Mouse (Mus musculus): ENCODE data around the gene Mov10.

Mov10 gene

GRCm38 (mm10) chr3:104780561-104781420 is 37.6 kb downstream of the Mov10 start, which contains the start of gene Ppm1j:
Ppm1j (plus strand) TSS chr3:104781056.
- peak; percentile 84 for DNase-seq (ENCODE audit: low read depth, low spot score)

GRCm38 (mm10) chr3:104779949-104780348 is 38.4 kb downstream of the Mov10 start:
- peak; percentile 86 for DNase-seq (ENCODE audit: low read depth, low spot score)

DNA sequence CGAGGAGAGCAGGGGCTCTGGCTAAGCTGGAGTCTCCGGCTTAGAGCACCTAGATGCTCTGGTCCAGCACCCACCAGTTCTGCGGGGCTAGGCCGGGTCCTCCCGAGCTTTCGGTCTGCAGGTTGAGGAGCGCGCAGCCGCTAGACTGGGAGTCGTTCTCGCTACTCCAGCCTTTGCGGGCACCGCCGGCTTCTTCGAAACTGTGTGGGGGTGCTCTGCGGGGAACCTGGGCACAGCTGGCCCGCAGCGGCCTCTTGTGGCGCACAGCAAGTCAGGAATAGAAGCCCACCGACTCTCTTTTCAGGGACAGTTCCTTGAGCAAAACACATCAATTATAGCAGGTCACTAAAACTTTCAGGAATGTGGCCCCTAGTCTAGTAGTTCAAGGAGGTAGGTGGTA is 41.0 kb downstream of the Mov10 start:
- DNase-seq (ENCODE audit: low read depth, low spot score): peak; percentile 76

DNA sequence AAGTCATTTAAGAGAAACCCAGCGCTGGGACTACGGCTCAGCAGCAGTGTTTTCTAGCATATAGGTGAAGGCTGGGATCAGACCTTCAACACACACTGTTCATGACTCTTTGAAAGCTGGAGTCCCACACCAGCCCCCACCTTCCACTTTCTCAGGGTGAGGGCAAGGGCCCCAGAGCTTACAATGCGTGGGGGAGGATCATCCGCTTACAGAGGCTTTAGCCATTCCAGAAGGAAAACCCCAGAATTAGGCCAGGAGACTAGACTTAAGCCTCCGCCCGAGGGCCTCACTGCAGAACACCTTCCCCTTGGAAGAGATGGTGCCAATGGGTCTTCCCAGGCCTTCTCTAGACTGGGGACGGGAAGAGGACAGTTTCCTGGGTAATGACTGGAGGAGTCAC is 45.1 kb downstream of the Mov10 start:
- no peak for DNase-seq (ENCODE audit: low read depth, low spot score)

DNA sequence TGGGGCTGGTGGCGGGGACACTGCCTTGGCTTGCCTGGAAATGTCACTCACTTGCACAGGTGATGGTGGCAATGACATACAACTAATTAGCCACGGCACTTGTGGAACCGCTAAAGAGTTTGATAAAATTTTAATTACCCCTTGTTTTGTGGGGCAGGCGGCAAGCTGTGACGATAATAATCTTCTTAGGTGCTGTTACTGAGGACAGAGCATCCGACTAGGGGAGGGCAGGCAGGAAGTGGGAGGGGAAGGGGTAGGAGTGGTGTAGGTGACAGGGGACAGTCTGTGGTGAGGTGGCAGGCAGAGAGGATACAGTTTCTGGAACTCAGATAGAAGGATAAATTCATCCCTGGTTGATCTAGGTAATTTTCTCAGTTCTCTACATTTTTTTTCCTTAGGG is 46.9 kb downstream of the Mov10 start:
- peak; percentile 82 for DNase-seq (ENCODE audit: low read depth, low spot score)

GRCm38 (mm10) chr3:104770918-104771317 is 47.4 kb downstream of the Mov10 start:
- no peak for DNase-seq (ENCODE audit: low read depth, low spot score)

DNA sequence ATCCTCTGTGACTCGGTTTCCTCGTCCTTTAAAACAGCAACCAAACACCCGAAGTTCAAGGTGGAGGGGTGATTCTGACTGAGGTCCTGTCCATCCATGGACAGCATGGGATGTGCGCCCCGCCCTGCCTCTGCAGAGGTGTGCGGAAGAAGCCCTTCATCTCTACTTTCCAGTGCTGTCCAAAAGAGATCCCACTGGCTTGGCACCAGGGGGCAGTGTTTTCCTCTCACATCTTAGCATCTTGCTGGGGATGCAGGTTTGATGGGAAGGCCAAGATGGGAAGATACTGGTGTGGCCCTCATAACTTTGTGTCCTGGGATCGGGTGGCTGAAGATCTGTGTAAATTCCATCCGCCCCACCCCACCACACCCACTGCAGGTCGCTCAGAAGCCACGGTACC is 48.3 kb downstream of the Mov10 start:
- peak; percentile 76 for DNase-seq (ENCODE audit: low read depth, low spot score)

- DNase-seq (ENCODE audit: low read depth, low spot score): no peak
These were observed 49.2 kb downstream of the Mov10 start for GRCm38 (mm10) chr3:104769135-104769534.

GRCm38 (mm10) chr3:104767716-104768115 is 50.6 kb downstream of the Mov10 start:
- DNase-seq (ENCODE audit: low read depth, low spot score): no peak

DNA sequence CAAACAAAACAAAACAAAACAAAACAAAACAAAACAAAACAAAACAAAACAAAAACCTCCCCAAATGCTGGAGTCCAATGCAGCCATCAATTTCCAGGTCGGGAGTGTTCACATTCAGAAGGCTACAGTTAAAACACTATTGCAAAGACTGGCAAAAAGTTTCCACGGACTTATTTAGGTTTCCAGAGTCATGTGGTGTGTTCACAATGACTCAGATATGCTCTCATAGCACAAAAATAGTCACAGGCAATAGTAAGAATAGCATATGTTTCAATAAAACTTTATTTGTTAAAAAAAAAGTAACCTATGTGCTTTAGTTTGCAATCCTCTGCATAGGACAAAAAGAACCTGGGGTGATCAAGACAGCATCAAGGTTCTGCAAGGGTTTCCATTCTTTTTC is 51.2 kb downstream of the Mov10 start:
- no peak for DNase-seq (ENCODE audit: low read depth, low spot score)

DNA sequence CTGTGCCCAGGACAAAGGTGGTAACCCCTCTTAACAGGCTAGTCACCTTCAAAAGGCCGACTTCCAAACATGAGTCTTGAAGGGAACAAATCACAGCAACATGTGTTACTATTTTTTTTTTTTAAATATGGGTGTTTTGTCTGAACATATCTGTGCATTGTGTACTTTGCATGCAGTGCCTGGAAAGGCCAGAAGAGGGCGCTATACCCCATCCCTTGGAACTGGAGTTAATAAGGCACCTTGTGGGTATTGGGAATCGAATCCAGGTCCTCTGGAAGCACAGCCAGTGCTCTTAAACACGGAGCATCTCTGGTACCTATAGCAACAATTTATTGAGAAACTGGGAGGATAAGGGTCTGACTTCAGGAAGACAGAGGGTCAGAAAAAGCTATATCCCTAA is 53.3 kb downstream of the Mov10 start:
- peak; percentile 79 for DNase-seq (ENCODE audit: low read depth, low spot score)

DNA sequence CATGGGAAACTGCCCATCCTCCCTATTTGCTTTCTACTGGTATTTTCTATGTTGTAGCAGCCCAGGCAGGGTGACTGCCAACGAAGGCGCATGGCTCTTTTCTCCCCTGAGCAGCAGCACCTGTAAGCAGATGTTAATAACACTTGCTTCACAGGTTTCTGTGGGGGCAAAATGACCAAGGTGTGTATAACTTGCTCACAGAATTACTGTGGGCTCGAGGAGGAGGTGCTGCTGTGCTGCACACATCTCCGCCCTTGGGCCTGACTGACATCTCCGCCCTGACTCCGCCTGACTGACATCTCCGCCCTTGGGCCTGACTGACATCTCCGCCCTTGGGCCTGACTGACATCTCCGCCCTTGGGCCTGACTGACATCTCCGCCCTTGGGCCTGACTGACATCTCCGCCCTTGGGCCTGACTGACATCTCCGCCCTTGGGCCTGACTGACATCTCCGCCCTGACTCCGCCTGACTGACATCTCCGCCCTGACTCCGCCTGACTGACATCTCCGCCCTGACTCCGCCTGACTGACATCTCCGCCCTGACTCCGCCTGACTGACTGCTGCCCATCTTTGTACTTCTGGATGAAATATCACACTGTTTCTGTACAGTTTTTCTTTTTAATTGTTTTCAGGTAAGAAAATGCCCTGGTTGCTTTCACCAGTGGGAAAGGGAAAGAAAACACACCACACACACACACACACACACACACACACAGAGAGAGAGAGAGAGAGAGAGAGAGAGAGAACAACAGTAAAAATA is 56.1 kb downstream of the Mov10 start:
- peak; percentile 50 for DNase-seq (ENCODE audit: low read depth, low spot score)

- no peak for DNase-seq (ENCODE audit: low read depth, low spot score)
These were observed 59.5 kb downstream of the Mov10 start for GRCm38 (mm10) chr3:104758869-104759268.

GRCm38 (mm10) chr3:104758406-104758805 is 60.0 kb downstream of the Mov10 start:
- DNase-seq (ENCODE audit: low read depth, low spot score): peak; percentile 85

GRCm38 (mm10) chr3:104752845-104753244 is 65.5 kb downstream of the Mov10 start:
- DNase-seq (ENCODE audit: low read depth, low spot score): peak; percentile 77
